ENCODE assay signal across 12 mouse cellular contexts in the genomic region with DNA sequence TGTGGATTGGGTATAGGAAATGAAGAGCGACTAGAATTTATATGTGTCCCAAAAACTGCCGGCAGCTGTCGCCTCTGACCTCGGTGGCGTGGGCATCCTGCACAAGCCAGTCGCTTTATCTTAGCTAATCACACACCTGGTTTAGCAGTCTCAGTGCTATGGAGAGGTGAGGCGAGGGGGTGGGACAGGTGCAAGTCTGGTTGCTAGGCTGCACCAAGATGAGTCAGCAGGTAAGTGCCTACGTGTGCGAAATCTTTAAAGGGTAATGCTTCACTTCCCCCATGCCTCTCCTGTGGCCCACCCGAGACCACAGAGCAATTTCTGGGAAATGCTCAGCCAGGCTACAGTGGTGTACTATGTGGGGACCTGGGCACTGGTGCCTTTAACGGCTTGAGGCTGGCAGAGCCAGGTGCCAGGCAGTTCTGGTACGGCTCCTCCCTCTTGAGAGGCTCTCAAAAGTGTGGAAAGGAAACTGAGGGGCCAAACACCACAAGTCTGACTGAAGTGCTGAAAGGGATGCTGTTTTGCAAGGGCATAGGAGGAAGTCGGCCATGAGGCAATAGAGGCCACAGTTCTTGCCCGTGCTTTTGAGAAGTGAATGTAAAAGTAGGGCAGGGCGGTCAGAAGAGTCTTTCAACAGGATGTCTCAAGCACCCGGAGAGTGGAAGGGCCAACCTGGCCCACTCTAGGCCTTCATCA. TPM values are rescaled to one million over a fixed set of nuclear protein-coding genes. Genes with fewer than 3 reads are reported as not detected.
A peak's percentile ranks its signal among the peaks of the same experiment; 100 is the strongest.
DNase-seq lines count a peak whose midpoint lies in the region; ATAC-seq and TF ChIP-seq lines count a peak whose summit lies in the region.
"Had no signal": no experiment of that assay in that cellular context is flagged by ENCODE, and none has a peak within 500 bp of the region (broad histone marks: within the 10 kb centered on the region; RNA-seq: fewer than 3 reads in every experiment).

No protein-coding gene starts in this region.

- no peak for DNase-seq in forebrain, postnatal 0 days
- DNase-seq in forebrain, embryonic 11.5 days (ENCODE audit: low spot score) = no peak
- peak; percentile 69 for DNase-seq in lung, postnatal 10 days
- no peak for DNase-seq in kidney, adult 9 months
- no peak for DNase-seq in heart, postnatal 36 days
- DNase-seq: adrenal gland, adult 2 months; gastrocnemius, postnatal 14 days had no signal

- no peaks in the 10 kb centered on the region for H3K27me3 ChIP-seq in forebrain, postnatal 0 days (ENCODE audit: insufficient read depth, low read length)
- H3K27me3 ChIP-seq in forebrain, embryonic 11.5 days (ENCODE audit: control insufficient read depth, insufficient read depth, low read length) = no peaks in the 10 kb centered on the region
- H3K27me3 ChIP-seq in stomach, embryonic 15.5 days (replicated peaks) = no peaks in the 10 kb centered on the region
- H3K27me3 ChIP-seq in kidney, embryonic 16.5 days (ENCODE audit: insufficient read depth, low read length) = no peaks in the 10 kb centered on the region
- H3K27me3 ChIP-seq: neural tube, embryonic 12.5 days had no signal

- H3K9ac ChIP-seq in forebrain, postnatal 0 days = no peak overlapping the region
- no peak overlapping the region for H3K9ac ChIP-seq in forebrain, embryonic 11.5 days (ENCODE audit: low read length)
- no peak overlapping the region for H3K9ac ChIP-seq in stomach, embryonic 15.5 days
- no peak overlapping the region for H3K9ac ChIP-seq in kidney, embryonic 16.5 days (replicated peaks; ENCODE audit: low read length)
- H3K9ac ChIP-seq: neural tube, embryonic 12.5 days had no signal

- intact Hi-C loops in heart, postnatal 36 days (cut with DNase I) = no loop called here

- ATAC-seq in forebrain, postnatal 0 days = 0 out of 2 replicates have a peak, but pooled peaks have one; percentile 14
- ATAC-seq in forebrain, embryonic 11.5 days (replicated peaks; ENCODE audit: low FRiP score) = no peak
- peak; percentile 80 to 81 for ATAC-seq in hematopoietic stem cell, adult 5-6 weeks (replicated peaks in 1 of 2; ENCODE audit: insufficient read depth in 1 of 2, low FRiP score in 2 of 2, low TSS enrichment in 1 of 2, low read depth in 1 of 2, poor library complexity in 2 of 2, severe bottlenecking in 2 of 2)
- ATAC-seq in stomach, embryonic 15.5 days (ENCODE audit: insufficient read depth, low FRiP score, low read depth) = peak; percentile 67
- no peak for ATAC-seq in kidney, embryonic 16.5 days (ENCODE audit: low FRiP score, low TSS enrichment)

- H3K9me3 ChIP-seq in forebrain, postnatal 0 days (ENCODE audit: low read length) = no peaks in the 10 kb centered on the region
- no peaks in the 10 kb centered on the region for H3K9me3 ChIP-seq in forebrain, embryonic 11.5 days (ENCODE audit: control insufficient read depth, low read length)
- H3K9me3 ChIP-seq in stomach, embryonic 15.5 days = no peaks in the 10 kb centered on the region
- no peaks in the 10 kb centered on the region for H3K9me3 ChIP-seq in kidney, embryonic 16.5 days (ENCODE audit: low read length)
- H3K9me3 ChIP-seq: neural tube, embryonic 12.5 days had no signal

- H3K36me3 ChIP-seq in forebrain, postnatal 0 days (ENCODE audit: insufficient read depth) = no peaks in the 10 kb centered on the region
- no peaks in the 10 kb centered on the region for H3K36me3 ChIP-seq in forebrain, embryonic 11.5 days (ENCODE audit: control insufficient read depth, insufficient read depth, low read length)
- H3K36me3 ChIP-seq in stomach, embryonic 15.5 days = no peaks in the 10 kb centered on the region
- no peaks in the 10 kb centered on the region for H3K36me3 ChIP-seq in kidney, embryonic 16.5 days (ENCODE audit: insufficient read depth, low read length)
- H3K36me3 ChIP-seq: neural tube, embryonic 12.5 days had no signal

- no peak overlapping the region for H3K27ac ChIP-seq in forebrain, postnatal 0 days (ENCODE audit: low read depth, low read length)
- no peak overlapping the region for H3K27ac ChIP-seq in forebrain, embryonic 11.5 days (ENCODE audit: low read depth, low read length)
- peak overlapping the region; percentile 65; the same call in 1 of the 2 replicates for H3K27ac ChIP-seq in stomach, embryonic 15.5 days
- no peak overlapping the region for H3K27ac ChIP-seq in kidney, embryonic 16.5 days (ENCODE audit: low read length)
- H3K27ac ChIP-seq: layer of hippocampus, adult 2 months; neural tube, embryonic 12.5 days had no signal

- H3K4me2 ChIP-seq in forebrain, postnatal 0 days (ENCODE audit: low read depth) = no peak overlapping the region
- no peak overlapping the region for H3K4me2 ChIP-seq in forebrain, embryonic 11.5 days (ENCODE audit: low read depth, low read length, severe bottlenecking)
- H3K4me2 ChIP-seq in stomach, embryonic 15.5 days = 0 out of 2 replicates have a peak overlapping the region, but pooled peaks have one; percentile 13
- no peak overlapping the region for H3K4me2 ChIP-seq in kidney, embryonic 16.5 days (replicated peaks; ENCODE audit: low read depth, low read length)
- H3K4me2 ChIP-seq: neural tube, embryonic 12.5 days had no signal

- no peaks in the 10 kb centered on the region for H3K4me1 ChIP-seq in forebrain, postnatal 0 days (ENCODE audit: insufficient read depth)
- H3K4me1 ChIP-seq in forebrain, embryonic 11.5 days (replicated peaks; ENCODE audit: control insufficient read depth, insufficient read depth, low read length) = no peaks in the 10 kb centered on the region
- no peaks in the 10 kb centered on the region for H3K4me1 ChIP-seq in stomach, embryonic 15.5 days
- H3K4me1 ChIP-seq in kidney, embryonic 16.5 days (ENCODE audit: insufficient read depth, low read length) = no peaks in the 10 kb centered on the region
- H3K4me1 ChIP-seq: neural tube, embryonic 12.5 days had no signal

- 80% methylated on average over 16 of the region's 16 CpGs for WGBS in forebrain, postnatal 0 days
- WGBS in forebrain, embryonic 11.5 days = 83% methylated on average over 16 of the region's 16 CpGs
- 57% methylated on average over 16 of the region's 16 CpGs for WGBS in stomach, embryonic 15.5 days
- WGBS in kidney, embryonic 16.5 days = 65% methylated on average over 16 of the region's 16 CpGs

- no peak for TF ChIP-seq CTCF in forebrain, postnatal 0 days (IDR thresholded peaks at IDR 0.05; ENCODE audit: low read depth)

- no peak overlapping the region for H3K4me3 ChIP-seq in forebrain, postnatal 0 days (ENCODE audit: low read depth, low read length)
- no peak overlapping the region for H3K4me3 ChIP-seq in forebrain, embryonic 11.5 days (ENCODE audit: low read depth, low read length)
- H3K4me3 ChIP-seq in stomach, embryonic 15.5 days (replicated peaks) = no peak overlapping the region
- H3K4me3 ChIP-seq in kidney, embryonic 16.5 days (ENCODE audit: low read length) = no peak overlapping the region
- H3K4me3 ChIP-seq: layer of hippocampus, adult 2 months; neural tube, embryonic 12.5 days had no signal

RNA-seq across cellular contexts. Expression of a gene that starts 12.3 kb away (rescaled TPM):
- total RNA-seq in forebrain, postnatal 0 days (2014; rRNA removed) = 1.1 TPM in 1 of 2 replicates, not detected in the other
- 0.08 TPM in 1 of 2 replicates, not detected in the other for polyA plus RNA-seq in forebrain, postnatal 0 days (2015; fragmentation: Nextera tagmentation; extraction: Ambion mirVana)
- not detected in 2 replicates for polyA plus RNA-seq in forebrain, embryonic 11.5 days (2014; fragmentation: Nextera tagmentation; extraction: Ambion mirVana)
- 0.40 TPM in 1 of 2 replicates, not detected in the other for total RNA-seq in hematopoietic stem cell, adult 5-6 weeks (2017)
- 0.13 and 0.44 TPM in 2 replicates for polyA plus RNA-seq in stomach, embryonic 15.5 days (2015; fragmentation: Nextera tagmentation; extraction: Ambion mirVana)
- not detected in 2 replicates for polyA plus RNA-seq in kidney, embryonic 16.5 days (2015; fragmentation: Nextera tagmentation; extraction: Ambion mirVana)
- total RNA-seq in heart, postnatal 36 days (2021) = not detected
- total RNA-seq: gastrocnemius, postnatal 14 days had no signal
- polyA plus RNA-seq: neural tube, embryonic 12.5 days had no signal

RNA-seq across cellular contexts. Expression of a gene that starts 12.9 kb away (rescaled TPM):
- total RNA-seq in forebrain, postnatal 0 days (2014; rRNA removed) = not detected in 2 replicates
- polyA plus RNA-seq in forebrain, postnatal 0 days (2015; fragmentation: Nextera tagmentation; extraction: Ambion mirVana) = not detected in 2 replicates
- not detected in 2 replicates for polyA plus RNA-seq in forebrain, embryonic 11.5 days (2014; fragmentation: Nextera tagmentation; extraction: Ambion mirVana)
- not detected in 2 replicates for total RNA-seq in hematopoietic stem cell, adult 5-6 weeks (2017)
- polyA plus RNA-seq in stomach, embryonic 15.5 days (2015; fragmentation: Nextera tagmentation; extraction: Ambion mirVana) = not detected in 2 replicates
- polyA plus RNA-seq in kidney, embryonic 16.5 days (2015; fragmentation: Nextera tagmentation; extraction: Ambion mirVana) = not detected in 2 replicates
- total RNA-seq in heart, postnatal 36 days (2021) = not detected
- total RNA-seq: gastrocnemius, postnatal 14 days had no signal
- polyA plus RNA-seq: adrenal gland, adult 2 months; neural tube, embryonic 12.5 days had no signal

RNA-seq across cellular contexts. Expression of a gene that starts 23.9 kb away (rescaled TPM):
- 88.2 and 99.1 TPM in 2 replicates for total RNA-seq in forebrain, postnatal 0 days (2014; rRNA removed)
- 115 and 119 TPM in 2 replicates for polyA plus RNA-seq in forebrain, postnatal 0 days (2015; fragmentation: Nextera tagmentation; extraction: Ambion mirVana)
- polyA plus RNA-seq in forebrain, embryonic 11.5 days (2014; fragmentation: Nextera tagmentation; extraction: Ambion mirVana) = 147 and 153 TPM in 2 replicates
- 176 and 264 TPM in 2 replicates for total RNA-seq in hematopoietic stem cell, adult 5-6 weeks (2017)
- polyA plus RNA-seq in stomach, embryonic 15.5 days (2015; fragmentation: Nextera tagmentation; extraction: Ambion mirVana) = 94.1 and 94.7 TPM in 2 replicates
- 109 and 110 TPM in 2 replicates for polyA plus RNA-seq in kidney, embryonic 16.5 days (2015; fragmentation: Nextera tagmentation; extraction: Ambion mirVana)
- 10 to 100 TPM; 50.5 to 50.8 TPM for total RNA-seq in heart, postnatal 36 days (2021)

RNA-seq across cellular contexts. Expression of a gene that starts 44.7 kb away (rescaled TPM):
- total RNA-seq in forebrain, postnatal 0 days (2014; rRNA removed) = 3.9 and 5.6 TPM in 2 replicates
- 1.1 and 2.3 TPM in 2 replicates for polyA plus RNA-seq in forebrain, postnatal 0 days (2015; fragmentation: Nextera tagmentation; extraction: Ambion mirVana)
- polyA plus RNA-seq in forebrain, embryonic 11.5 days (2014; fragmentation: Nextera tagmentation; extraction: Ambion mirVana) = 0.67 and 0.79 TPM in 2 replicates
- 85.9 and 109 TPM in 2 replicates for total RNA-seq in hematopoietic stem cell, adult 5-6 weeks (2017)
- polyA plus RNA-seq in stomach, embryonic 15.5 days (2015; fragmentation: Nextera tagmentation; extraction: Ambion mirVana) = 15.8 and 16.8 TPM in 2 replicates
- polyA plus RNA-seq in kidney, embryonic 16.5 days (2015; fragmentation: Nextera tagmentation; extraction: Ambion mirVana) = 6.0 and 6.6 TPM in 2 replicates
- total RNA-seq in heart, postnatal 36 days (2021) = 1 to 10 TPM; 3.6 to 4.4 TPM

RNA-seq across cellular contexts. Expression of a gene that starts 49.2 kb away (rescaled TPM):
- 8.2 and 10.3 TPM in 2 replicates for total RNA-seq in forebrain, postnatal 0 days (2014; rRNA removed)
- 7.8 and 10.0 TPM in 2 replicates for polyA plus RNA-seq in forebrain, postnatal 0 days (2015; fragmentation: Nextera tagmentation; extraction: Ambion mirVana)
- polyA plus RNA-seq in forebrain, embryonic 11.5 days (2014; fragmentation: Nextera tagmentation; extraction: Ambion mirVana) = 15.8 and 19.8 TPM in 2 replicates
- total RNA-seq in hematopoietic stem cell, adult 5-6 weeks (2017) = 8.7 and 13.1 TPM in 2 replicates
- 14.1 and 15.8 TPM in 2 replicates for polyA plus RNA-seq in stomach, embryonic 15.5 days (2015; fragmentation: Nextera tagmentation; extraction: Ambion mirVana)
- polyA plus RNA-seq in kidney, embryonic 16.5 days (2015; fragmentation: Nextera tagmentation; extraction: Ambion mirVana) = 15.4 and 19.9 TPM in 2 replicates
- 1 to 10 TPM; 2.0 to 2.4 TPM for total RNA-seq in heart, postnatal 36 days (2021)

Comparison
In these comparisons a context has a peak if more than half of its experiments do, and no peak if none do; other contexts are left out.
1. ATAC-seq: peak in forebrain, postnatal 0 days (single experiment), hematopoietic stem cell, adult 5-6 weeks (2 of 2) and stomach, embryonic 15.5 days (single experiment); none in forebrain, embryonic 11.5 days (single experiment) and kidney, embryonic 16.5 days (single experiment).